Mouse (Mus musculus) MEL (cell line): Measurements from ENCODE around the gene Macf1. TPM values are rescaled to one million over a fixed set of nuclear protein-coding genes. Genes with fewer than 3 reads are reported as not detected.

Source experiments
- DNase-seq: peaks from one replicate; pipeline ENCODE4 v3.0.0; 2011; ENCODE audit warnings: low read depth, low spot score
- H3K27ac ChIP-seq: 2 replicates; pipeline ENCODE4 v1.5.1; 2012; ENCODE audit warnings: low read depth, mild to moderate bottlenecking, control low read depth, low read length, moderate library complexity; ENCODE audit not compliant: control insufficient read depth
- H3K27me3 ChIP-seq, 2 experiments: fragments of 150-350 bp in 1 of 2; sonication (generic) in 1 of 2; 2 replicates each; pipeline ENCODE4 v1.6.1; 2012; ENCODE audit warnings: low read length in 2 of 2, mild to moderate bottlenecking in 2 of 2, improper control_type of control experiment in 1 of 2, moderate library complexity in 1 of 2; ENCODE audit not compliant: insufficient read depth in 2 of 2, control insufficient read depth in 1 of 2
- H3K36me3 ChIP-seq, 2 experiments: 2 replicates each; pipeline ENCODE4 v1.6.1; 2012 to 2014; ENCODE audit warnings: low read length in 2 of 2, improper control_type of control experiment in 1 of 2, inconsistent platforms in 1 of 2, mild to moderate bottlenecking in 1 of 2; ENCODE audit not compliant: insufficient read depth in 2 of 2, control insufficient read depth in 1 of 2
- H3K4me1 ChIP-seq, 2 experiments: fragments of 150-350 bp in 1 of 2; sonication (generic) in 1 of 2; 2 replicates each; pipeline ENCODE4 v1.6.1; 2012; ENCODE audit warnings: low read length in 2 of 2, improper control_type of control experiment in 1 of 2, mild to moderate bottlenecking in 1 of 2; ENCODE audit not compliant: insufficient read depth in 2 of 2, control insufficient read depth in 1 of 2
- H3K4me3 ChIP-seq, 2 experiments: fragments of 150-350 bp in 1 of 2; sonication (generic) in 1 of 2; 2 replicates each; pipeline ENCODE4 v1.5.1; 2012; ENCODE audit warnings: low read depth in 2 of 2, low read length in 2 of 2, mild to moderate bottlenecking in 2 of 2, moderate library complexity in 2 of 2, control low read depth in 1 of 2, improper control_type of control experiment in 1 of 2; ENCODE audit not compliant: control insufficient read depth in 1 of 2, insufficient read depth in 1 of 2
- H3K79me2 ChIP-seq: 2 replicates; pipeline ENCODE4 v1.6.1; 2012; ENCODE audit warnings: mild to moderate bottlenecking, low read length, moderate library complexity; ENCODE audit not compliant: control insufficient read depth, poor library complexity, insufficient read depth
- H3K9ac ChIP-seq: 2 replicates; pipeline ENCODE4 v1.6.1; 2012; ENCODE audit warnings: low read depth, mild to moderate bottlenecking, control low read depth, low read length, moderate library complexity; ENCODE audit not compliant: control insufficient read depth, poor library complexity, severe bottlenecking
- H3K9me3 ChIP-seq: fragments of 150-350 bp; sonication (generic); replicated peaks from 2 replicates; pipeline ENCODE4 v1.6.1; 2012; ENCODE audit warnings: mild to moderate bottlenecking, low read length, improper control_type of control experiment, moderate library complexity; ENCODE audit not compliant: insufficient read depth
- BHLHE40 ChIP-seq: IDR thresholded peaks from 2 replicates; pipeline ENCODE4 v1.6.1; 2012; ENCODE audit warnings: low read depth, mild to moderate bottlenecking, inconsistent platforms, low read length, improper control_type of control experiment, borderline replicate concordance
- CHD1 ChIP-seq: IDR thresholded peaks from 2 replicates; pipeline ENCODE4 v1.6.1; 2012; ENCODE audit warnings: low read depth, mild to moderate bottlenecking, inconsistent platforms, low read length, improper control_type of control experiment
- CTCF ChIP-seq, 3 experiments: IDR thresholded peaks in 2 of 3; conservative IDR thresholded peaks in 1 of 3; 2 replicates each; pipeline ENCODE4 v1.5.1; 2011 to 2012; ENCODE audit warnings: low read length in 3 of 3, low read depth in 2 of 3, mild to moderate bottlenecking in 2 of 3, improper control_type of control experiment in 1 of 3, inconsistent platforms in 1 of 3, mixed read lengths in 1 of 3, moderate library complexity in 1 of 3; ENCODE audit not compliant: control insufficient read depth in 1 of 3, insufficient read depth in 1 of 3, poor library complexity in 1 of 3, severe bottlenecking in 1 of 3
- E2F4 ChIP-seq: IDR thresholded peaks from 2 replicates; pipeline ENCODE4 v1.6.1; 2011; ENCODE audit warnings: low read depth, low read length, improper control_type of control experiment, borderline replicate concordance
- ELF1 ChIP-seq: IDR thresholded peaks from 2 replicates; pipeline ENCODE4 v1.6.1; 2014; ENCODE audit warnings: low read depth, mild to moderate bottlenecking, inconsistent platforms, low read length, improper control_type of control experiment, moderate library complexity
- EP300 ChIP-seq, 2 experiments: IDR thresholded peaks; 2 replicates each; pipeline ENCODE4 v1.6.1; 2011; ENCODE audit warnings: improper control_type of control experiment in 2 of 2, low read length in 2 of 2, low read depth in 1 of 2, mild to moderate bottlenecking in 1 of 2
- GATA1 ChIP-seq: IDR thresholded peaks from 2 replicates; pipeline ENCODE4 v1.6.1; 2011; ENCODE audit warnings: low read depth, low read length, improper control_type of control experiment
- HCFC1 ChIP-seq: IDR thresholded peaks from 2 replicates; pipeline ENCODE4 v1.6.1; 2012; ENCODE audit warnings: low read depth, mild to moderate bottlenecking, inconsistent platforms, low read length, improper control_type of control experiment, moderate library complexity
- KAT2A ChIP-seq: conservative IDR thresholded peaks from 2 replicates; pipeline ENCODE4 v1.6.1; 2012; ENCODE audit warnings: low read depth, low read length, improper control_type of control experiment, inconsistent platforms
- MAZ ChIP-seq: IDR thresholded peaks from 2 replicates; pipeline ENCODE4 v1.6.1; 2012; ENCODE audit warnings: low read depth, mild to moderate bottlenecking, inconsistent platforms, low read length, improper control_type of control experiment
- MYB ChIP-seq: IDR thresholded peaks from 2 replicates; pipeline ENCODE4 v1.6.1; 2011; ENCODE audit warnings: mild to moderate bottlenecking, low read depth, low read length, improper control_type of control experiment
- MYC ChIP-seq: IDR thresholded peaks from 2 replicates; pipeline ENCODE4 v1.6.1; 2011; ENCODE audit warnings: low read depth, mild to moderate bottlenecking, low read length, improper control_type of control experiment, moderate library complexity
- NELFE ChIP-seq: IDR thresholded peaks from 2 replicates; pipeline ENCODE4 v1.6.1; 2011; ENCODE audit warnings: low read depth, low read length, improper control_type of control experiment
- NRF1 ChIP-seq: IDR thresholded peaks from 2 replicates; pipeline ENCODE4 v1.6.1; 2014; ENCODE audit warnings: low read depth, mild to moderate bottlenecking, inconsistent platforms, low read length, improper control_type of control experiment, moderate library complexity; ENCODE audit not compliant: poor library complexity, insufficient read depth, severe bottlenecking
- POLR2A ChIP-seq, 2 experiments: IDR thresholded peaks; 2 replicates each; pipeline ENCODE4 v1.6.1; 2011 to 2012; ENCODE audit warnings: low read length in 2 of 2, mild to moderate bottlenecking in 2 of 2, control low read depth in 1 of 2, improper control_type of control experiment in 1 of 2, low read depth in 1 of 2, moderate library complexity in 1 of 2; ENCODE audit not compliant: control insufficient read depth in 1 of 2, insufficient read depth in 1 of 2, poor library complexity in 1 of 2
- POLR2AphosphoS2 ChIP-seq: IDR thresholded peaks from 2 replicates; pipeline ENCODE4 v1.6.1; 2011; ENCODE audit warnings: low read length, improper control_type of control experiment
- POLR2AphosphoS5 ChIP-seq: IDR thresholded peaks from 2 replicates; pipeline ENCODE4 v1.6.1; 2012; ENCODE audit warnings: low read depth, borderline replicate concordance, mild to moderate bottlenecking, inconsistent platforms, low read length, moderate library complexity, mixed read lengths
- RAD21 ChIP-seq: IDR thresholded peaks from 2 replicates; pipeline ENCODE4 v1.6.1; 2011; ENCODE audit warnings: mild to moderate bottlenecking, low read depth, low read length, improper control_type of control experiment
- RCOR1 ChIP-seq: IDR thresholded peaks from 2 replicates; pipeline ENCODE4 v1.6.1; 2012; ENCODE audit warnings: low read depth, mild to moderate bottlenecking, inconsistent platforms, low read length, improper control_type of control experiment
- SMC3 ChIP-seq: IDR thresholded peaks from 2 replicates; pipeline ENCODE4 v1.6.1; 2011; ENCODE audit warnings: low read depth, low read length, improper control_type of control experiment
- TAL1 ChIP-seq: IDR thresholded peaks from 2 replicates; pipeline ENCODE4 v1.6.1; 2012; ENCODE audit warnings: mild to moderate bottlenecking, inconsistent platforms, low read length, moderate library complexity, mixed read lengths
- TCF12 ChIP-seq: IDR thresholded peaks from 2 replicates; pipeline ENCODE4 v1.6.1; 2014; ENCODE audit warnings: low read depth, mild to moderate bottlenecking, inconsistent platforms, low read length, improper control_type of control experiment, moderate library complexity
- UBTF ChIP-seq: IDR thresholded peaks from 2 replicates; pipeline ENCODE4 v1.6.1; 2012; ENCODE audit warnings: low read depth, mild to moderate bottlenecking, inconsistent platforms, low read length, improper control_type of control experiment, moderate library complexity, borderline replicate concordance; ENCODE audit not compliant: insufficient read depth
- USF1 ChIP-seq: IDR thresholded peaks from 2 replicates; pipeline ENCODE4 v1.6.1; 2014; ENCODE audit warnings: low read depth, mild to moderate bottlenecking, inconsistent platforms, low read length, improper control_type of control experiment, moderate library complexity
- USF2 ChIP-seq, 2 experiments: IDR thresholded peaks; 2 replicates each; pipeline ENCODE4 v1.6.1; 2011 to 2012; ENCODE audit warnings: improper control_type of control experiment in 2 of 2, low read length in 2 of 2, borderline replicate concordance in 1 of 2, inconsistent platforms in 1 of 2, low read depth in 1 of 2, mild to moderate bottlenecking in 1 of 2; ENCODE audit not compliant: insufficient read depth in 1 of 2
- ZC3H11A ChIP-seq: IDR thresholded peaks from 2 replicates; pipeline ENCODE4 v1.6.1; 2012; ENCODE audit warnings: low read depth, mild to moderate bottlenecking, inconsistent platforms, low read length, improper control_type of control experiment
- ZKSCAN1 ChIP-seq: IDR thresholded peaks from 2 replicates; pipeline ENCODE4 v1.6.1; 2012; ENCODE audit warnings: low read depth, mild to moderate bottlenecking, inconsistent platforms, low read length, improper control_type of control experiment, moderate library complexity
- ZMIZ1 ChIP-seq: IDR thresholded peaks from 2 replicates; pipeline ENCODE4 v1.6.1; 2012; ENCODE audit warnings: low read depth, mild to moderate bottlenecking, inconsistent platforms, low read length, improper control_type of control experiment, moderate library complexity
- ZNF384 ChIP-seq: IDR thresholded peaks from 2 replicates; pipeline ENCODE4 v1.6.1; 2012; ENCODE audit warnings: low read depth, mild to moderate bottlenecking, inconsistent platforms, low read length, improper control_type of control experiment
- polyA plus RNA-seq, 2 experiments: library from polyadenylated mRNA; stranded (reverse) in 1 of 2; unstranded in 1 of 2; fragments of >175 nt in 1 of 2; fragments of >200 nt in 1 of 2; gene quantifications; 2 replicates each; pipeline versions ENCODE4 v1.2.1 to v1.2.4; 2012; ENCODE audit warnings: low replicate concordance in 2 of 2, low read depth in 1 of 2; ENCODE audit not compliant: insufficient read length in 2 of 2, insufficient read depth in 1 of 2, missing spikeins in 1 of 2
- total RNA-seq: library from RNA; depleted of rRNA; stranded (reverse); fragments of 300-350 nt; gene quantifications from 2 replicates; pipeline ENCODE4 v1.2.3, GENCODE M21; 2012

Macf1 gene
- total and polyA plus RNA-seq, 3 experiments = 18.5 to 71.4 (median 60.8) TPM

DNA sequence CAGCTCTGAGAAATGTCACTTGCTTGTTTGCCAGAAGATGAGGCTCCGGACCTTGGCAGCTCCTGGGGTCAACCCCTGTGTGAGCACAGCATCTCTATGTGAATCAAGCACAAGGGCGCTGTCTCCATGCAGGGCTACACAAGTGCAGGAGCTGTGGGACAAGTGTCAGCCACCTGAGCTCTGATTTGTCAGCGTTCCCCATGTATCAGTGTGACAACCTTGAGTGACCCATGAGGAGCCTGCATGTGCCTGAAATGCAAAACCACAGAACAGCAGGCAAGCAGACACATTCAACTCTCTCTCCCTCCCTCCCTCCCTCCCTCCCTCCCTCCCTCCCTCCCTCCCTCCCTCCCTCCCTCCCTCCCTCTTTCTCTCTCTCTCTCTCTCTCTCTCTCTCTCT is 356.5 kb downstream of the Macf1 start:
- no peak overlapping the region for H3K4me3 ChIP-seq
- H3K9ac ChIP-seq = no peak overlapping the region
- DNase-seq = no peak

DNA sequence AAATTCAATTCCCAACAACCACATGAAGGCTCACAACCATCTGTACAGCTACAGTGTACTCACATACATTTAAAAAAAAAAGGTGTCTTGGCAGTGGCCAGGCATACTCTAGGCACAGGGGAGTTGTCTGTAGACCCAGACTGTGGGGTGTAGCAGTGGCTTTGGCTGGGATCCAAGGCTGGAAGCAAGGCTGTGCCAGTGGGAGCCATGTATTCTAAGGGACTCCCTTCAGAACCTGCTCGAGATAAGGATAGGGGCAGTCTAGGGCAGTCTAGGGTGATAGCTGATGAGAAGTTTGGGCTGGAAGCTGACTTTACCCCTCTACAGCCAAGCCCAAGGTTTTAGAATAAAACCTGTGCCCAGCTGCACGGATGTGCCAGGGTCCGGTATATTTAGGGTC is 358.1 kb downstream of the Macf1 start:
- Histone ChIP-seq H3K4me1 (no peaks in the 10 kb centered on the region), H3K4me3 (no peak overlapping the region), H3K27me3 (no peaks in the 10 kb centered on the region), H3K79me2 (no peaks in the 10 kb centered on the region), H3K9me3 (no peaks in the 10 kb centered on the region), H3K27ac (no peak overlapping the region)
- DNase-seq = no peak
- no peak for TF ChIP-seq POLR2AphosphoS2
- TF ChIP-seq BHLHE40 = no peak
- no peak for TF ChIP-seq ZMIZ1
- no peak for TF ChIP-seq KAT2A
- TF ChIP-seq NRF1 = no peak
- TF ChIP-seq CTCF (IDR thresholded peaks at IDR 0.05 in 2 of 3, conservative IDR thresholded peaks at IDR 0.05 in 1 of 3; ENCODE audit: control insufficient read depth in 1 of 3, insufficient read depth in 1 of 3, low read depth in 2 of 3, low read length in 3 of 3, poor library complexity in 1 of 3, severe bottlenecking in 1 of 3) = no peak
- TF ChIP-seq UBTF = no peak
- no peak for TF ChIP-seq TAL1
- no peak for TF ChIP-seq USF2 (IDR thresholded peaks at IDR 0.05; ENCODE audit: borderline replicate concordance in 1 of 2, insufficient read depth in 1 of 2, low read depth in 1 of 2, low read length in 2 of 2)
- TF ChIP-seq ZNF384 = no peak
- TF ChIP-seq E2F4 = no peak
- no peak for TF ChIP-seq MAZ
- TF ChIP-seq MYC = no peak
- TF ChIP-seq POLR2A (IDR thresholded peaks at IDR 0.05; ENCODE audit: control insufficient read depth in 1 of 2, insufficient read depth in 1 of 2, low read depth in 1 of 2, low read length in 2 of 2, poor library complexity in 1 of 2) = no peak
- TF ChIP-seq RAD21 = no peak
- no peak for TF ChIP-seq ZKSCAN1
- no peak for TF ChIP-seq CHD1
- no peak for TF ChIP-seq MYB
- TF ChIP-seq ELF1 = no peak
- TF ChIP-seq EP300 (IDR thresholded peaks at IDR 0.05; ENCODE audit: low read depth in 1 of 2, low read length in 2 of 2) = no peak
- TF ChIP-seq, all 39 proteins: peak for 0
- Histone ChIP-seq H3K9ac (no peak overlapping the region), H3K36me3 (no peaks in the 10 kb centered on the region)

More for the DNA sequence above, 356.5 kb downstream of the Macf1 start:
- Histone ChIP-seq H3K27ac (no peak overlapping the region), H3K4me1 (no peaks in the 10 kb centered on the region), H3K27me3 (no peaks in the 10 kb centered on the region), H3K36me3 (no peaks in the 10 kb centered on the region), H3K9me3 (no peaks in the 10 kb centered on the region), H3K79me2 (no peaks in the 10 kb centered on the region)
- TF ChIP-seq CTCF (IDR thresholded peaks at IDR 0.05 in 2 of 3, conservative IDR thresholded peaks at IDR 0.05 in 1 of 3; ENCODE audit: control insufficient read depth in 1 of 3, insufficient read depth in 1 of 3, low read depth in 2 of 3, low read length in 3 of 3, poor library complexity in 1 of 3, severe bottlenecking in 1 of 3) (no peak), ZC3H11A (no peak), POLR2AphosphoS5 (no peak), USF1 (no peak), SMC3 (no peak), RAD21 (no peak), POLR2A (IDR thresholded peaks at IDR 0.05; ENCODE audit: control insufficient read depth in 1 of 2, insufficient read depth in 1 of 2, low read depth in 1 of 2, low read length in 2 of 2, poor library complexity in 1 of 2) (no peak), GATA1 (no peak), MYB (no peak), CHD1 (no peak), NELFE (no peak), HCFC1 (no peak), UBTF (no peak), TCF12 (no peak), MAZ (no peak), POLR2AphosphoS2 (no peak), RCOR1 (no peak), MYC (no peak), TAL1 (no peak)
